Mouse (Mus musculus): ENCODE data around the gene Hoxc11. TPM values are rescaled to one million over a fixed set of nuclear protein-coding genes. Genes with fewer than 3 reads are reported as not detected.

Hoxc11 gene
- total and polyA plus RNA-seq, 2 experiments from 2014 or later = not detected

GRCm38 (mm10) chr15:102934438-102934837, 19.8 kb upstream of the Hoxc11 start:
- ATAC-seq (ENCODE audit: insufficient read depth, low read depth) (no peak), DNase-seq (ENCODE audit: low spot score) (no peak)
- Histone ChIP-seq H3K9me3 (replicated peaks; ENCODE audit: control insufficient read depth, low read length) (no peaks in the 10 kb centered on the region), H3K9ac (replicated peaks; ENCODE audit: low read depth, low read length) (no peak overlapping the region), H3K4me3 (ENCODE audit: low read depth, low read length) (no peak overlapping the region), H3K27me3 (ENCODE audit: control insufficient read depth, insufficient read depth, low read length) (peaks cover 100% of the 10 kb centered on the region), H3K27ac (ENCODE audit: low read depth) (no peak overlapping the region), H3K36me3 (replicated peaks; ENCODE audit: control insufficient read depth, insufficient read depth, low read length) (no peaks in the 10 kb centered on the region), H3K4me2 (ENCODE audit: low read depth, low read length) (no peak overlapping the region), H3K4me1 (ENCODE audit: control insufficient read depth, insufficient read depth) (no peaks in the 10 kb centered on the region)
- TF ChIP-seq EP300 (IDR thresholded peaks at IDR 0.05; ENCODE audit: low read depth) (no peak), CTCF (IDR thresholded peaks at IDR 0.05; ENCODE audit: low read depth) (no peak)
- WGBS = 5% methylated on average over 12 of the region's 12 CpGs

- no peak for TF ChIP-seq CTCF (IDR thresholded peaks at IDR 0.05; ENCODE audit: low read depth)
- TF ChIP-seq EP300 (IDR thresholded peaks at IDR 0.05; ENCODE audit: low read depth) = no peak
- Histone ChIP-seq H3K36me3 (replicated peaks; ENCODE audit: control insufficient read depth, insufficient read depth, low read length) (no peaks in the 10 kb centered on the region), H3K4me2 (ENCODE audit: low read depth, low read length) (no peak overlapping the region), H3K4me3 (ENCODE audit: low read depth, low read length) (no peak overlapping the region; the same call in 1 of the 2 replicates), H3K27ac (ENCODE audit: low read depth) (no peak overlapping the region), H3K9me3 (replicated peaks; ENCODE audit: control insufficient read depth, low read length) (no peaks in the 10 kb centered on the region), H3K4me1 (ENCODE audit: control insufficient read depth, insufficient read depth) (no peaks in the 10 kb centered on the region), H3K9ac (replicated peaks; ENCODE audit: low read depth, low read length) (no peak overlapping the region), H3K27me3 (ENCODE audit: control insufficient read depth, insufficient read depth, low read length) (peaks cover 100% of the 10 kb centered on the region)
- DNase-seq (ENCODE audit: low spot score) = no peak
- no peak for ATAC-seq (ENCODE audit: insufficient read depth, low read depth)
- WGBS = 2% methylated on average over 26 of the region's 27 CpGs
Measured at GRCm38 (mm10) chr15:102934897-102935296, 19.3 kb upstream of the Hoxc11 start.

GRCm38 (mm10) chr15:102936279-102936972, 17.8 kb upstream of the Hoxc11 start, which contains the start of gene Hoxc12:
Hoxc12 (plus strand) TSS chr15:102936757.
- Histone ChIP-seq H3K9ac (replicated peaks; ENCODE audit: low read depth, low read length) (no peak within 1 kb of the TSS), H3K9me3 (replicated peaks; ENCODE audit: control insufficient read depth, low read length) (no peaks in the 10 kb centered on the region), H3K4me3 (ENCODE audit: low read depth, low read length) (no peak within 1 kb of the TSS), H3K4me2 (ENCODE audit: low read depth, low read length) (no peak within 1 kb of the TSS), H3K27me3 (ENCODE audit: control insufficient read depth, insufficient read depth, low read length) (peaks cover 100% of the 10 kb centered on the region), H3K36me3 (replicated peaks; ENCODE audit: control insufficient read depth, insufficient read depth, low read length) (no peaks in the 10 kb centered on the region), H3K4me1 (ENCODE audit: control insufficient read depth, insufficient read depth) (no peaks in the 10 kb centered on the region), H3K27ac (ENCODE audit: low read depth) (no peak within 1 kb of the TSS)
- under 1% methylated on average over 31 of the region's 31 CpGs for WGBS
- no peak for DNase-seq (ENCODE audit: low spot score)
- no peak for ATAC-seq (ENCODE audit: insufficient read depth, low read depth)
- no peak for TF ChIP-seq EP300 (IDR thresholded peaks at IDR 0.05; ENCODE audit: low read depth)
- no peak for TF ChIP-seq CTCF (IDR thresholded peaks at IDR 0.05; ENCODE audit: low read depth)

- WGBS = 1% methylated on average over 46 of the region's 50 CpGs
- no peak for TF ChIP-seq CTCF (IDR thresholded peaks at IDR 0.05; ENCODE audit: low read depth)
- Histone ChIP-seq H3K9ac (replicated peaks; ENCODE audit: low read depth, low read length) (no peak overlapping the region), H3K27me3 (ENCODE audit: control insufficient read depth, insufficient read depth, low read length) (peaks cover 100% of the 10 kb centered on the region), H3K4me1 (ENCODE audit: control insufficient read depth, insufficient read depth) (no peaks in the 10 kb centered on the region), H3K27ac (ENCODE audit: low read depth) (no peak overlapping the region), H3K4me2 (ENCODE audit: low read depth, low read length) (no peak overlapping the region), H3K4me3 (ENCODE audit: low read depth, low read length) (no peak overlapping the region), H3K9me3 (replicated peaks; ENCODE audit: control insufficient read depth, low read length) (no peaks in the 10 kb centered on the region), H3K36me3 (replicated peaks; ENCODE audit: control insufficient read depth, insufficient read depth, low read length) (no peaks in the 10 kb centered on the region)
- ATAC-seq (ENCODE audit: insufficient read depth, low read depth) (no peak), DNase-seq (ENCODE audit: low spot score) (no peak)
Measured at GRCm38 (mm10) chr15:102937036-102937666, 17.1 kb upstream of the Hoxc11 start.

- DNase-seq (ENCODE audit: low spot score) (no peak), ATAC-seq (ENCODE audit: insufficient read depth, low read depth) (no peak)
- no peak overlapping the region for H3K4me3 ChIP-seq (ENCODE audit: low read depth, low read length)
- no peak overlapping the region for H3K4me2 ChIP-seq (ENCODE audit: low read depth, low read length)
- TF ChIP-seq CTCF (IDR thresholded peaks at IDR 0.05; ENCODE audit: low read depth) (no peak), EP300 (IDR thresholded peaks at IDR 0.05; ENCODE audit: low read depth) (no peak)
- no peaks in the 10 kb centered on the region for H3K9me3 ChIP-seq (replicated peaks; ENCODE audit: control insufficient read depth, low read length)
- no peak overlapping the region for H3K27ac ChIP-seq (ENCODE audit: low read depth)
- no peaks in the 10 kb centered on the region for H3K4me1 ChIP-seq (ENCODE audit: control insufficient read depth, insufficient read depth)
- peaks cover 100% of the 10 kb centered on the region for H3K27me3 ChIP-seq (ENCODE audit: control insufficient read depth, insufficient read depth, low read length)
- 4% methylated on average over 33 of the region's 34 CpGs for WGBS
- H3K9ac ChIP-seq (replicated peaks; ENCODE audit: low read depth, low read length) = no peak overlapping the region
- no peaks in the 10 kb centered on the region for H3K36me3 ChIP-seq (replicated peaks; ENCODE audit: control insufficient read depth, insufficient read depth, low read length)
Measured at GRCm38 (mm10) chr15:102939256-102940155, 14.7 kb upstream of the Hoxc11 start.

Measured in heart, postnatal 0 days (tissue).